Mouse (Mus musculus) embryonic facial prominence, embryonic 10.5 days (tissue): ENCODE data around the gene Ninj2. TPM values are rescaled to one million over a fixed set of nuclear protein-coding genes. Genes with fewer than 3 reads are reported as not detected.

Experiments
- DNase-seq: peaks from one replicate; pipeline ENCODE4 v3.0.0-alpha.2; 2017; ENCODE audit warnings: low spot score
- H3K27ac ChIP-seq: fragments of 300-500 bp; sonication (generic); replicated peaks from 2 replicates; pipeline ENCODE4 v1.5.1; 2016; ENCODE audit warnings: mild to moderate bottlenecking
- H3K27me3 ChIP-seq: fragments of 300-500 bp; sonication (generic); replicated peaks from 2 replicates; pipeline ENCODE4 v1.6.1; 2016; ENCODE audit warnings: low read depth, mild to moderate bottlenecking; ENCODE audit not compliant: poor library complexity, severe bottlenecking
- H3K36me3 ChIP-seq: fragments of 300-500 bp; sonication (generic); replicated peaks from 2 replicates; pipeline ENCODE4 v1.6.1; 2016; ENCODE audit warnings: mild to moderate bottlenecking, moderate library complexity
- H3K4me1 ChIP-seq: fragments of 300-500 bp; sonication (generic); 2 replicates; pipeline ENCODE4 v1.6.1; 2016
- H3K4me3 ChIP-seq: fragments of 300-500 bp; sonication (generic); 2 replicates; pipeline ENCODE4 v1.5.1; 2016; ENCODE audit warnings: mild to moderate bottlenecking, moderate library complexity
- H3K9me3 ChIP-seq: fragments of 300-500 bp; sonication (generic); 2 replicates; pipeline ENCODE4 v1.6.1; 2016; ENCODE audit warnings: mild to moderate bottlenecking
- WGBS: fragments of 180-500 bp; shearing (Covaris S2); methylation state at CpG from one replicate; pipeline ENCODE4 v1.1.7; 2016; 5-methylcytosine and 5-hydroxymethylcytosine counted together
- polyA plus RNA-seq: library from polyadenylated mRNA; unstranded; fragments of >200 nt; fragmentation: Nextera tagmentation; extraction: Ambion mirVana; gene quantifications from 2 replicates; pipeline ENCODE4 v1.2.1, GENCODE M21; 2016

Gene Ninj2
- polyA plus RNA-seq, 1 experiment from 2014 or later = not detected

DNA sequence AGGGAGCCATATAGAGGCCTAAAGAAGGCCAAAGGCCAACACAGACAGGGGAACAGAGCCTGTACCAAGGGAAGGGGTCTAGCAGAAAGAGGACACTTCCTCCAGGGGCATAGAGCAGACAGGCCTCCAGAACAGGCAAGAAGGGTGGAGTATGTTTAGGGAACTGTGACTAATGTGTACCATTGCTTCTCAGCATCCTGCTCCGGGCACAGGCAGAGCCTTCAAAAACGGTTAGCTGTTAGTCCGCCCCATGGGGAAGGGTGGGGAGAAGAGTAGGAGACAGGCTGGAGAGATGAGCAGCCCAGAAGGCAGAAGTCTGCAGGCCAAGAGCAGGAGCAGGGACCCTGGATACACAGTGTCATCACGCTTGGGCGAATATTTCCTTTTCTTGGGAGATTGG is 96.1 kb downstream of the Ninj2 start:
- H3K4me3 ChIP-seq = no peak overlapping the region
- H3K27ac ChIP-seq = peak overlapping the region; percentile 69; the same call in 1 of the 2 replicates
- H3K36me3 ChIP-seq = no peaks in the 10 kb centered on the region
- H3K27me3 ChIP-seq = peaks cover 27% of the 10 kb centered on the region
- H3K4me1 ChIP-seq = peaks cover 57% of the 10 kb centered on the region
- H3K9me3 ChIP-seq = no peaks in the 10 kb centered on the region
- DNase-seq = no peak
- WGBS = 74% methylated on average over 5 of the region's 5 CpGs

DNA sequence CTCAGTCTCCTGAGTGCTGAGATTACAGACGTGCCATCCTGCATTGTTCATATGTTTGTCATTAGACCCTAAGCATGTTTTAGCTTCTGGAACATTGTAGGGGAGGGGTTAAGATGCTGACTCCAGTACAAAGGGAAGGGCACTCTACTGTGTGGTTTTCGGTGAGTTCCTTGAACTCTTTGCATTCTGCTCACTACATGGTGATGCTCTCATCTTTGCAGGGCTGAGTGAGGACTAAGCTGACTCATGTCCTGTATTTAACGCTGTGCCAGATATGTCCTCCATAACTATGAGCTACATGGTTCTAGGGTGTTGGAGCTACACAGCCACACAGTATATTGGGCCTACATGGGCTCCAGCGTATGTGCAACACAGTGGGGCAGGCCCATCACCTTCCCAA is 97.2 kb downstream of the Ninj2 start:
- Histone ChIP-seq H3K9me3 (no peaks in the 10 kb centered on the region), H3K4me3 (no peak overlapping the region), H3K27me3 (peaks cover 35% of the 10 kb centered on the region), H3K4me1 (peaks cover 66% of the 10 kb centered on the region), H3K36me3 (no peaks in the 10 kb centered on the region), H3K27ac (no peak overlapping the region)
- 92% methylated on average over 4 of the region's 4 CpGs for WGBS
- DNase-seq = no peak

DNA sequence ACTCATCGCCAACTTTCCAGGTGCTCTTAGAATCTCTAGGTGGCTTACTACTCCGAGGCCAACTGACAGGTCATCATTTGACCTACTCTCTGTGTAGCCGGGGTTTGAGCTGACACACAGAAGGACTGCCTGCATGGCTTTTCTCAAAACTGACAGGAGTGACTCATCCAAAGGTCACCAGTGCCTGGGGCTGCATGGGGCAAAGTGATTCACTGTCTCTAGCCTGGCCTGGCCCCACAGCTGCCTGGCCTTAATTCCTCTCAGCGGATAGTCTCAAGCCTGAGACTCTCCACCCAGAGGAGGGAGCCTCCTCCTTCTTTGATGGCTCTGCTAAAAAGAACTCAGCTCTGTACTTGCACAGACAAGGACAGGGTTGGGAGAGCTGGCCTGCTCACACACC is 97.8 kb downstream of the Ninj2 start:
- peaks cover 36% of the 10 kb centered on the region for H3K27me3 ChIP-seq
- no peak overlapping the region for H3K4me3 ChIP-seq
- H3K36me3 ChIP-seq = no peaks in the 10 kb centered on the region
- 60% methylated on average over 4 of the region's 4 CpGs for WGBS
- peaks cover 62% of the 10 kb centered on the region for H3K4me1 ChIP-seq
- H3K9me3 ChIP-seq = no peaks in the 10 kb centered on the region
- no peak for DNase-seq
- no peak overlapping the region for H3K27ac ChIP-seq

DNA sequence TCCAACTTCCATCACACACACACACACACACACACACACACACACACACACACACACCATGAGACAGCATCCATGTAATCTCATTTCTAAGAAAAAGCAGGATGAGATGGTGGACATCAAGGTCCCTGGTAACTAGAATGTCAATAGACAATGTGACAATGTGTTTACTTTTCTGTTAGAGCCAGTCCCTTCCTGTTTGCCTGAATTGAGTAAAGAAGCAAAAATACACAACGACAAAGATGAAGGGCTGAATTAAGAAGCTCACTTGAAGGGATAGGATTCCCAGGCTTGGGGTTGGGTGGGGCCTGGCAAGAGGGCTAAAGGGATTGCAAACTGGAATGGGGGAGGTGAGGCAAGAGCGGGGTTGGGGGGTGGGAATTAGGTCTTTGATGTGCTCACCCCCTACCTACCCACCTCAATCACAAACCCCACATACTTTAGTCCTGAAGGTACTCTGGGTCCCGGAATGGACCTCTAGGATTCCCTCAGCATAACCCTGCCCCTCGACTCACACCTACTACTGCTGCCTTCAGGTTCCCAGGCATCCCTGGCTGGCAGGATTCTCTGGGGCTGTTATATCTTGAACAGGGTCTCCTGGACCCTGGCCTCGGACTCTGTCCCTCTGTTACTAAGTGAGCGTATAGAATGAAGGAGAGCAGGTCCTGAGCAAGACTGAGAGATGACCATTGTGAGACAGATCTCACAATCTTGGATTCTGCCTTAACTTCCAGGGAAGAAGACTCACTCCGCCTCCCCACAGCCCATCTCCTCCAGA is 98.4 kb downstream of the Ninj2 start:
- H3K36me3 ChIP-seq = no peaks in the 10 kb centered on the region
- DNase-seq = no peak
- H3K27ac ChIP-seq = peak overlapping the region; percentile 75; the same call in 1 of the 2 replicates
- H3K27me3 ChIP-seq = peaks cover 39% of the 10 kb centered on the region
- WGBS = 54% methylated on average over 7 of the region's 7 CpGs
- no peak overlapping the region for H3K4me3 ChIP-seq
- H3K4me1 ChIP-seq = peaks cover 58% of the 10 kb centered on the region
- no peaks in the 10 kb centered on the region for H3K9me3 ChIP-seq

DNA sequence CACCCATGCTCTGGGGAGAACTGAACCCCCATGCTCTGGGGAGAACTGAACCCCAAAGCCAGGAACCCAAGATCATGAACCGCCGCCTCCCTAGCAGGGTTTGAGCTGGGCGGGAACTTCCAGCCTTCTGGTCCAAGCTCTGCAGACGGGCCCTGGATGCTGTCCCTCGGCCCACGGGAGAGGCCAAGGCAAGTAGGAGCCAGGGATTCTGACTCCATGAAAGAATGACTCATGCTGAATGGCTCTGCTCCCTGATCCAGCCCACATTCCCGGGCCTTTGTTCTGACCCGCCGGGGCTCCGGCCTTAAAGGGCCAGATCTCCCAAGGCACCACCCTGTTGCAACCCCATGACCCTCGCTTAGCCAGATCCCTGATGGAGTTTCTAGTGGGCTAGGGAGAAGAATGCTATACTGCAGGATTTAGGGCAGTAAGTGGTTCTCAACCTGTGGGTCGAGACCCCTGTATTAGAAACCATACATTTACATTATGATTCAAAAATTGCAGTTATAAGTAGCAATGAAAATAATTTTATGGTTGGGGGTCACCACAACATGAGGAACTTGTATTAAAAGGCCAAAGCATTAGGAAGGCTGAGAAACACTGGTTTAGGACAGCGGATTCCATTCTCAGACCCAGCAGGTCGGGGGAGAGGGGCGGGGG is 99.2 kb downstream of the Ninj2 start:
- WGBS = 18% methylated on average over 15 of the region's 15 CpGs
- peak overlapping the region; percentile 75 for H3K27ac ChIP-seq
- H3K4me3 ChIP-seq = no peak overlapping the region; the same call in 1 of the 2 replicates
- peak; percentile 56 for DNase-seq
- H3K36me3 ChIP-seq = no peaks in the 10 kb centered on the region
- peaks cover 56% of the 10 kb centered on the region for H3K4me1 ChIP-seq
- H3K27me3 ChIP-seq = peaks cover 36% of the 10 kb centered on the region
- H3K9me3 ChIP-seq = no peaks in the 10 kb centered on the region

DNA sequence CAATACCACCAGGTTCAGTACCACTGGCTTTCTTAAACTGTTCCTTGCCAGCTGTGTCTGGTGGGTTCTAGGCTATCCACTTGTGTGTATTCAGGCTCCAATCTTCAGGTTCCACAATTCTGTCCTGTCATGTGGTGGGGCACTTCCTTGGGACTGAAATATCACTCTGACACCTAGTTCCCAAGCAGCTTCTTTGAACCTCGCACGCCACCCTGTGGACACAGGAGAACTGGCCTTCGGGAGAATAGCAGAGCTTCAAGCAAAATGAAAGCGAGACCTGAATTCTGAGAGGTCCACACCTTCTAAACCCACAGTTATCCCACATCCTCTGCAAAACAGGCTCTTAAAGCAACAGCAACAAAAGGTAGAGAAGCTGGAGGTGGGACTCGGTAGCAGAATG is 100.0 kb downstream of the Ninj2 start:
- Histone ChIP-seq H3K27ac (no peak overlapping the region), H3K27me3 (peaks cover 34% of the 10 kb centered on the region), H3K4me3 (no peak overlapping the region), H3K36me3 (no peaks in the 10 kb centered on the region), H3K4me1 (peaks cover 50% of the 10 kb centered on the region), H3K9me3 (no peaks in the 10 kb centered on the region)
- peak; percentile 70 for DNase-seq
- WGBS = 22% methylated on average over 5 of the region's 5 CpGs

DNA sequence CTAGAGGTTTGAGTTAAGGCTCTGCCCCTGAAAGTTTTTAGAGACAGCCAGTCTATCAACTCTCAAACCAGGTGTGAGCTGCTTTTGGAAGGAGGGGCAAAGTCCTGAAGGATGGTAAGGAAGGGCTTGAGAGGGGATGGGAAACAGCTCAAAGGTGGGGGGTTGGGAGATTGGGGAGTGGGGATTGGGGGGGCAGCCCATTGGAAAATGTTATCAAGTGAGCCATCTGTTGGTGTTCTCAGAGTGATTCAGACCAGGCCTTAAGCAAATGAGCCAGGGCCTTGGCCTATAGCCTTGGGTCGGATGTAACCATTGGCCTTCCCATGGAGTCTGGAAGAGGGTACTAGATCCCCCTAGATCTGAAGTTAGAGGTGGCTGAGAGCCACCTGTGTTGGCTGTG is 100.6 kb downstream of the Ninj2 start:
- WGBS = 56% methylated on average over 1 of the region's 1 CpGs
- no peak for DNase-seq
- Histone ChIP-seq H3K4me1 (peaks cover 44% of the 10 kb centered on the region), H3K4me3 (no peak overlapping the region), H3K36me3 (no peaks in the 10 kb centered on the region), H3K27ac (no peak overlapping the region), H3K27me3 (peaks cover 30% of the 10 kb centered on the region), H3K9me3 (no peaks in the 10 kb centered on the region)

DNA sequence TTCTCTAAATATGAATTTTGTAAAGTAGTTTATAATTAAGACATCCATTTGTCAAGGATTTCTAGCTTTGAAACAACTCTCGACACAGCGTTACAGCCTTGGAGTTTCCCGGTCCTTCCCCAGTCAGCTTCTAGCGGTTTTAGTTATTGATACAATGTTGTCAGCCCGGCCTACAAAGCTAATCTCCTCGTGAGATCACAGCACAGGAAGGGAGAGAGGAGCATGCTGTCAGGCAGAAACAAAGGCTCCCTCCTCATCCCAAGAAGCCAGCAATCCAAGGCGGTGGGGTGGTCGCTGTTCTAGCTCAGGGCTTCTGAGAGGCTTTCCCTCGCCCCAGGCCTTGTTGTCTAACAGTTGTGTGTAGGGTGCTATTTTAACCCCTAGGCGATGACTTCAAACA is 101.2 kb downstream of the Ninj2 start:
- Histone ChIP-seq H3K4me3 (no peak overlapping the region), H3K4me1 (peaks cover 40% of the 10 kb centered on the region), H3K27ac (no peak overlapping the region), H3K36me3 (no peaks in the 10 kb centered on the region), H3K27me3 (peaks cover 25% of the 10 kb centered on the region), H3K9me3 (no peaks in the 10 kb centered on the region)
- WGBS = 20% methylated on average over 10 of the region's 10 CpGs
- no peak for DNase-seq

DNA sequence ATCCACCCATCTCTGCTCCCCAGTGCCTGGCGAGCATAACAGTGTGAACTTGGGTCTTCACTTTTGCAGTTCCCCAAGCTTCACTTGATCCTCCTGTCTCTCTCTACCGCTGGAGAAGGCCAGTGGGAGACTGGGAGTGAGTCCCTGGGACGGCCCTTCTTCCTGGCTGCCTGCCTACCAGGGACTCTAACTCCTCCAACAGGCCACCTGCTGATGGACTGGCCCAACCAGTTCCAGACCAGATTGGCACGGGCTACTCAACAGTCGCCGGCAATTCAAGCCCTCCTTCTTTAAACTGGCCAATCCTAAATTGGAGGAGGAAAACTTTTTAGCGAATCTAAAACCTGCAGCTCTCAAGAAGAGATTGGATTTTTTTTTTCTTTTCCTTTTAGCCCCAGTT is 101.8 kb downstream of the Ninj2 start:
- H3K36me3 ChIP-seq = no peaks in the 10 kb centered on the region
- H3K4me1 ChIP-seq = peaks cover 44% of the 10 kb centered on the region
- H3K27me3 ChIP-seq = peaks cover 21% of the 10 kb centered on the region
- 16% methylated on average over 7 of the region's 7 CpGs for WGBS
- no peak overlapping the region for H3K4me3 ChIP-seq
- H3K9me3 ChIP-seq = no peaks in the 10 kb centered on the region
- no peak overlapping the region for H3K27ac ChIP-seq
- DNase-seq = peak; percentile 56

DNA sequence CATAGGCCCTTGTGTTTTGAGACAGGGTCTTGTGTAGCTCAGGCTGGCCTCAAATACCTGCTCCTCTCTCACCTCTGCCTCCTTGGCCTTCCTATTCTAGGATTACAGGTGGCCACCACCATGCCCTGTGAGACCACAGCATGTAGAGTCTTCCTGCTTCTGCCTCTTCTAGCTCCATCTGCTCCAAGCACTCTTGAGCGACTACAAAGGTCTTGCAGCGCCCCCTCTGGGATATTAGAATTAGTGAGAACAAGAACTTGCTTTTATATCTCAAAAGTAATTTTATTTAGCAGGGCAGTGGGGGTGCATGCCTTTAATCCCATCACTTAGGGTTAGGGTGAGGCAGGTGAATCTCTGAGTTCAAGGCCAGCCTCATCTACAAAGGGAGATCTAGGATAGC is 103.7 kb downstream of the Ninj2 start:
- Histone ChIP-seq H3K4me3 (no peak overlapping the region), H3K4me1 (peaks cover 41% of the 10 kb centered on the region), H3K27me3 (peaks cover 21% of the 10 kb centered on the region), H3K9me3 (no peaks in the 10 kb centered on the region), H3K36me3 (no peaks in the 10 kb centered on the region), H3K27ac (no peak overlapping the region)
- 34% methylated on average over 2 of the region's 2 CpGs for WGBS
- peak; percentile 38 for DNase-seq

DNA sequence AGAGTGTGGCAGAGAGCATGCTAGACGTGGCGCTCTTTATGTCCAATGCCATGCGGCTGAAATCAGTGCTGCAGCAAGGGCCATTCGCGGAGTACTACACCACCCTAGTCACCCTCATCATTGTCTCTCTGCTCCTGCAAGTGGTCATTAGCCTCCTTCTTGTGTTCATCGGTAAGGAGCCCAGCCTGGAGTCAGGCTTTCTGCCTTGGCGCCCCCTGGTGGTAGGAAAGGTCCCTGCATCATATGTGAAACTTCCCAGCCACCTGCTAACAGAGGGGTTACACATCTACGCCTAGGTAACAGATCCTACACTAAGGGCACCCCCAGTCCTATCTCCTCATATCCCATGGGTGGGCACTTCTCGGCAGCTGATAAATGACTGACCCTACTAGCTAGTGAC is 104.8 kb downstream of the Ninj2 start:
- WGBS = 34% methylated on average over 9 of the region's 9 CpGs

DNA sequence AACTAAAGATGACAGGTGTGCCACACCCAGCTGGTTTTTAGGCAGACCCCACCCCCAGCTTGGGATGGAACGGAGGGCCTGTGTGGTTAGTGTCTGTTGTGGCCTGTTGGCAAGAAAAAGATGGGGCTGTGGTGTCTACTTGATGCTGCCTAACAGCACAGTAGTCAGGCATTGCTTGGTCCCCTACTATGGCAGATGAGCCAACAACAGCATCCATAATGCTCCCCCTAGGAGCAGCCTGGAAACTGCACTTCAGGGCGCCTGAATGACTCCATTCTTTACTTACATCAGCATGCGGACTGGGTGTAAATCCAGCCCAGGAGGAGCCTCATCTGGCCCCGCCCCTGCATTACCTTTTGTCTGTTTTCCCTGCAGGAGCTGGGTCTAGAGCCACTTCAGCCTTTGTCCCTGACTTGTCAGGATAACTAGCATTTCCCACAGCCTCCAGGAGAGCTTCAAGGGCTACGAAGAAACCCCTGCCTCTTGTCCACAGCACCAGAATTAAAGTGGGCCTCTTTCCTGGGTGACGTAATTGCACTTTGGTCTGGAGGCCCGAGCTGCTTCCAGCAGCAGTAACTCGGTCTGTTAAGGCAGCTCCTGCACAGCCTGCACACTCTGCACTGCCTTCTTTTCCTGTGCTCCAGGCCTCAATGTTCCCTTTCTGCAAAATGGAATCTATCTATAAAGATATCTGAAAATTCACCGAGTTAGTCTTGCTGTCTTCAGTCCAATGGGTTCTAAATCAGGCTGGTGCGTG is 106.7 kb downstream of the Ninj2 start:
- H3K36me3 ChIP-seq = no peaks in the 10 kb centered on the region
- peaks cover 19% of the 10 kb centered on the region for H3K27me3 ChIP-seq
- no peak overlapping the region for H3K4me3 ChIP-seq
- 31% methylated on average over 10 of the region's 10 CpGs for WGBS
- peaks cover 36% of the 10 kb centered on the region for H3K4me1 ChIP-seq
- no peak overlapping the region; the same call in 1 of the 2 replicates for H3K27ac ChIP-seq
- peak; percentile 54 for DNase-seq
- H3K9me3 ChIP-seq = no peaks in the 10 kb centered on the region

More for the DNA sequence above, 104.8 kb downstream of the Ninj2 start:
- Histone ChIP-seq H3K4me3 (no peak overlapping the region), H3K4me1 (peaks cover 41% of the 10 kb centered on the region), H3K27ac (no peak overlapping the region), H3K9me3 (no peaks in the 10 kb centered on the region), H3K27me3 (peaks cover 21% of the 10 kb centered on the region), H3K36me3 (no peaks in the 10 kb centered on the region)
- peak; percentile 85 for DNase-seq
